Mouse (Mus musculus) cortical plate, adult 2 months (tissue): ENCODE results near the gene Pcsk7. TPM values are rescaled to one million over a fixed set of nuclear protein-coding genes. Genes with fewer than 3 reads are reported as not detected.

Experiments
- H3K27ac ChIP-seq: fragments of 200-500 bp; 2 replicates; pipeline ENCODE4 v1.5.1; 2012; ENCODE audit warnings: low read length, control low read depth, inconsistent platforms; ENCODE audit not compliant: insufficient read depth
- H3K4me1 ChIP-seq: fragments of 200-500 bp; 2 replicates; pipeline ENCODE4 v1.6.1; 2011; ENCODE audit warnings: low read length; ENCODE audit not compliant: control insufficient read depth, insufficient read depth
- H3K4me3 ChIP-seq: fragments of 200-500 bp; 2 replicates; pipeline ENCODE4 v1.5.1; 2011; ENCODE audit warnings: mild to moderate bottlenecking, low read length, control low read depth; ENCODE audit not compliant: insufficient read depth
- CTCF ChIP-seq: fragments of 200-500 bp; IDR thresholded peaks from 2 replicates; pipeline ENCODE4 v1.5.1; 2011; ENCODE audit warnings: mild to moderate bottlenecking, control low read depth, low read length; ENCODE audit not compliant: insufficient read depth; ENCODE audit errors: extremely low read depth
- POLR2A ChIP-seq: fragments of 200-500 bp; IDR thresholded peaks from 2 replicates; pipeline ENCODE4 v1.6.1; 2011; ENCODE audit warnings: mild to moderate bottlenecking, low read length, control low read depth; ENCODE audit not compliant: insufficient read depth; ENCODE audit errors: extremely low read depth
- polyA plus RNA-seq: library from polyadenylated mRNA; depleted of rRNA; stranded (reverse); fragments of >200 nt; gene quantifications from 2 replicates; pipeline ENCODE4 v1.2.3, GENCODE M21; 2012

Pcsk7 gene
- polyA plus RNA-seq, 1 experiment: 28.2 TPM

DNA sequence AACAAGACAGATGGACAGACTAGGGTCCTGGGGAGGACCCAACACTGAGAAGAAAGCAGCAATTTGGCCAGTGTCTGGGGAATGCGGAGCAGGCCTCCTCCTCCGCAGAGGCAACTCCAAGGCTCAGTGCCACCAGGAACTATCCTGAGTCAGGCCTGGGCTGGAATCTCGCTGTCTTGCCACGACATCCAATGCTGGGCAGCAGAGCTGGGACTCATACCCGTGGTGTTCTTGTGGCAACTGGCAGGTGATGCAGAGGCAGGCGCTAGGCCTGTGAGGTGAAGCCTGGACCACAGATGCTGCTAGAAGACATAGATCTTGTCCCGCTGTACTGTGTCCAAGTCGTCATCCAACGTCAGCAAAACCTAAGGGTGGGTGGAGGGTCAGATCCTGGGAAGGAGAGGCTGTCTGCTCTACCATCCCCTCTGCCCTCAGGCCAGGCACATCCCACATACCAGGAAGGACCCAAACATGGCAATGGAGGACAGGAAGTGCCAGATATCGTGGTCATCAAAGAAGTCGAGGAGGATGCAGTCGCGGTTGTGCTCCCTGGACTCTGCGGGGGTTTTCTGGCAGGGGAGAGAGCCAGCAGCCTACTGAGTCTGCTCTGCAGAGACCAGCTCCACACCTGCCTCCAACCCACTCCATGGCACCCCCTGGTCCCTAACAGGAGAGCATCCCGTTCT is 32.8 kb downstream of the Pcsk7 start:
- Histone ChIP-seq H3K4me1 (no peaks in the 10 kb centered on the region; the same call in 1 of the 2 replicates), H3K4me3 (no peak overlapping the region), H3K27ac (no peak overlapping the region)
- no peak for TF ChIP-seq CTCF

DNA sequence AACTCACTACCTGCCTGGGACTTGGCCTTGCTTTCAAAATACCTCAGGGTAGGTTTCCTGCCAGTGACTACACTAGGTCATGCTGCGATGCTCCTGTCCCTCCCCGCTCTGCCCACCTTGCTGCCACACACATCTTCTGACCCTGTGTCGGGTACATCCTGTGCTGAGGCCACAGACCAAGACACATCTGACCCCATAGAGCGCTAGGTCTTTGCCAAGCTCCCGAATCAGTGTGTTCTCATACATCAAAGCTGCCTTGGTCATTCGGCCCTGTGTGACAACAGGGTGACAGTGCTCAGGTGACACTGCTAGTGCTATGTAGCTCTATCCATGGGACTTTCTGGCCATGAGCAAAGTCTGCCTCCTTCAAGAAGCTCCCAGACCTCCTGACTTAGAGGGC is 33.5 kb downstream of the Pcsk7 start:
- Histone ChIP-seq H3K27ac (no peak overlapping the region), H3K4me3 (no peak overlapping the region), H3K4me1 (no peaks in the 10 kb centered on the region; the same call in 1 of the 2 replicates)
- no peak for TF ChIP-seq CTCF
- TF ChIP-seq POLR2A: no peak

DNA sequence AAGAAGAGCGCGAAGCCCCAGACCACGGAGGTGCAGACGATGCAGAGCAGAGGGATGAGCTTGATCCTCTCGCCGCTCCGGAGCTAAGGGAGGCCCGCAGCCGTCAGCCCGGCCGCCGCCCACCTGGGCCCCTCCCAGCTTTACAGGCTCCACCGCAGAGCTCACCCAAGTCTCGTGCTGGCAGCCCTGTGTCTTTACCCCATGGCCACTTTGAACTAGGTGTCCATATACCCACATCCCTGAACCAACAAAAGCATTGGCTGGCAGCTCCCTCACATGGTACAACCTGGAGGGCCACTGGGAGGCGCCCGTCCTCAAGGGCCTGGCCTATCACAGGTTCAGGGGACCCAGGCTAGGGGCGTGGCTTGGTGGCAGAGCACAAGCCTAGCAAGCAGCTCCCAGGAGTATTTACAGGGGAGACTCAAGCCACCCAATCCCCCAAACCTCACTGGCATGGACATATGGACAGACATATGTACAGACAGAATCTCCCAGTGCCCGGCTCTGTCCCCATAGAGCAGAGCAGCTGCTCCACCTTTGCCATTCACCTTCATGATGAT is 35.1 kb downstream of the Pcsk7 start:
- no peak for TF ChIP-seq POLR2A
- TF ChIP-seq CTCF: no peak

DNA sequence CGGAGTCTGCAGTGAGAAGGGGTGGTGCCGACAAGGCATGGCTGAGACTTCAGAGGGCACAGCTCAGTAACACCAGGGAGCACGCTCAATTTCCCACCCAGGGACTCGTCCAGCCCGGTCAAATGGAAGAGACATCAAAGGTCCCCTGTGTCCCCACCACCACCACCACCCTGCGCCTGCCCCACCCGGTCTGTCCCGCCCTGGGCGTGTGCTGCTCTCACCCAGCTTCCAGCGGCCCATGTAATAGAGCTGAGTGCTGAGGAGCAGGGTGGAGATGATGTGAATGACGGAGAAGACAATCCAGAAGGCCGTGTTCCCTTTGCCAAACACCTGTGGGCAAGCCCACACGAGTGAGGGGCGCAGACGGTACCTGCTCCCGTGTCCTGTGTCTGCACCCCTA is 36.2 kb downstream of the Pcsk7 start:
- Histone ChIP-seq H3K4me1 (no peaks in the 10 kb centered on the region), H3K27ac (no peak overlapping the region), H3K4me3 (no peak overlapping the region)
- TF ChIP-seq POLR2A (no peak), CTCF (no peak)

More for the DNA sequence above, 35.1 kb downstream of the Pcsk7 start:
- Histone ChIP-seq H3K4me1 (no peaks in the 10 kb centered on the region), H3K27ac (no peak overlapping the region), H3K4me3 (no peak overlapping the region)

DNA sequence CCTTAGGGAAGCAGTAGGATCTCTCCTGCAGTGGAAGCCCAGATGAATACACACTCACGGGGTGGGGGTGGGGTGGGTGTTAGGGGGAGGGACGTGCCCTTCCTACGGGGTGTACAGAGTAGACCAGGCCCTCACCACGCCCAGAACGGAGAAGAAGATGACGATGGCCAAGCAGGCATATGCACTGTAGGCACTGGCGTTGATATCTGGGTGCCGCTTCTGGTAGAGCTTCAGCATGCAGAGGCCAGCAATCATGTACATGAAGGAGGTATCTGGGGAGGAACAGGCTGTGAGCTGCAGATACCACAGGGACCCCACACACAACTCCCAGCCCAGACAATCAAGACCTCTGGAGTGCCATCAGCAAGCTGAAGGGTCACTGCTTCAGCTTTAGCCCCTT is 36.6 kb downstream of the Pcsk7 start:
- Histone ChIP-seq H3K4me3 (no peak overlapping the region), H3K4me1 (no peaks in the 10 kb centered on the region), H3K27ac (no peak overlapping the region)
- TF ChIP-seq POLR2A (no peak), CTCF (no peak)

DNA sequence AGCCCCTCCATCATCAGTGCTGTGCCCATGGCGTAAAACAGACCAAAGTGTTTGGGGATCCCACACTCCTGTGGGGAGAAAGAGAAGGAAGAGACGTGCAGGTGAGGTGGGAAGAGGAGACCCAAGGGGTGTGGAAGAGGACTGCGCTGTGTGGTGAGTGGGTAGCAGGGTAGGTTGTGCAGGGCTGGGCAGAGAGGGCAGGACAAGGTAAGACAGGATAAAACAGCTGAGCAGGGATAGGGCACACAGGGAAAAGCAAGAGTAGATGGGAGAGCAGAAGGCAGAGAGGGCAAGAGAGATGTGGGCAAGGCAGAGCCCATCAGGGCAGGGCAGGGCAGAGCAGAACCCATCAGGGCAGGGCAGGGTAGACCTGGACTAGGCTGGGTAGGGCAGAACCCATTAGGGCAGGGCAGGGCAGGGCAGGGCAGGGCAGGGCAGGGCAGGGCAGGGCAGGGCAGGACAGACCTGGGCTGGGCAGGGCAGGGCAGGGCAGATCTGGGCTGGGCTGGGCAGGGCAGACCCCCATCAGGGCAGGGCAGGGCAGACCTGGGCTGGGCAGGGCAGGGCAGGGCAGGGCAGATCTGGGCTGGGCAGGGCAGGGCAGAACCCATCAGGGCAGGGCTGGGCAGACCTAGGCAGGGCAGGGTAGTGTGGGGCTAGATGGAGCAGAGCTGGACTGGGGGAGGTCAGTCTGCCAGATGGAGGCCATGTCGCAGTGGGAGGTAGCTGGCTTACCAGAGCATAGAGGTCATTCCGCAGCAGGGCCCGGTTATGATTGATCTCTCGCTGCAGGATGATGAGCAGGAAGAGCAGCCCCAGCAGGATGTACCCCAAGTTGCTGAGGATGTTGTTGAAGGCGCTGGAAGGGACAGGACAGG is 37.6 kb downstream of the Pcsk7 start:
- TF ChIP-seq POLR2A (no peak), CTCF (no peak)
- no peak overlapping the region for H3K27ac ChIP-seq

DNA sequence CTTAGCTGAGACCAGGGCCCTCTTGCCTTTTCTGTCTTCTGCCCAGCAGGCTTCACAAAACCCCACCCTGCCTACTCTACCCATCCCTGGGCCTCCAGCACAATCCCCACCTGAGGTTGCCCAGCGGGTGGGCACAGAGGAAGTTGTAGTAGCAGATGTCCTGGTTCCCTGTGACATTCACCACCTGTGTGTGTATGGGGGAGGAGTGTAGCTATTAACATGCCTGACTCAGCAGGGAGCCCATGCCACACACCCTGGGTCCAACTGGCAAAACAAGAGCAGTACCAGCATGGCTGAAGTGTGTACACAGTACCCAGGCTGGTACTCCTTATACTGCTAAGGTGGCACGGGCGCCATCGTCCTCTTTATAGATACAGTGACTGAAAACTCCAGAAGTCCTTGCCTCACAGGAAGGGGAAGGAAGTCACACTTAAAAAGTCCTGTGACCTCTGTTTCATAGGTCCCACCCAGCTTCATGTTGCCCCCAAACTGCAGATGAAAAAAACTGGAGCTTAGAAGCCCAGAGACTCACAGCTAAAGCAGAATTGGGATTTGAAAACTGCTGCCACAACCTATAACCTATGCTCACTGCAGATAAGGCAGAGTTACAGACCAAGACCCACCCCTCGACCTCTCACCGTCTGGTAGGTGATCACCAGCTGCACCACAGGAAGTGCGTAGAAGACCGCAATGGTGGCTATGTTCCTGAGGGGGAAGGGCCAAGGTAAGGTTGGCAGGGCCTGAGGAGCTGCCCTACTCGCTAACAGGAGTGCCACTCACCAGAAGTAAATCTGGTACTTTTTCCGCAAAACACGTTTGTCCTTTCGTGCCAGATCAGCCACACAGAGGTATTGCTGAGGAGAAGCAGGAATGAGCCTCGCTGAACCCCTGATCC is 38.5 kb downstream of the Pcsk7 start:
- no peaks in the 10 kb centered on the region for H3K4me1 ChIP-seq
- H3K4me3 ChIP-seq: no peak overlapping the region
- no peak for TF ChIP-seq CTCF
- TF ChIP-seq POLR2A: no peak
- H3K27ac ChIP-seq: no peak overlapping the region

More for the DNA sequence above, 37.6 kb downstream of the Pcsk7 start:
- Histone ChIP-seq H3K4me1 (no peaks in the 10 kb centered on the region), H3K4me3 (no peak overlapping the region)

DNA sequence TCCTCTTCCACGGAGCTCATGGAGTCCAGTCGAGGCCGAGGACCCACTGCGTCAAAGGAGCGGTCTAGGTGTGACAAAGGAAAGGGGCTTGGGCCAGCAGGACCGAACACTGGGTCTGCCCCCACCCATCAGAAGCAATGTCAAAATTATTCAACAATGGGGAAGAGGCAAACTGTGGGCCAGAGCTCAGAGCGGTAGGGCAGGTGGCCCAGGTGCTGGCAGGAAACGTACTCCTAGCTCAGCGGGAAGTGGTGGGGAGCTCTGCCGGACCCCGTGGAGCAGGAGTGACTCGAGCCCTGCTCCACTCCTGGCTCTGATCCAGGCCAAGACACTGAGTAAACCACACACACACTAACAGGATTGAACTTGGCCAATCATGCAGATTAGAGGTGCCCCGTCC is 39.4 kb downstream of the Pcsk7 start:
- H3K4me1 ChIP-seq: no peaks in the 10 kb centered on the region
- no peak overlapping the region for H3K27ac ChIP-seq
- TF ChIP-seq POLR2A (no peak), CTCF (no peak)
- no peak overlapping the region for H3K4me3 ChIP-seq

DNA sequence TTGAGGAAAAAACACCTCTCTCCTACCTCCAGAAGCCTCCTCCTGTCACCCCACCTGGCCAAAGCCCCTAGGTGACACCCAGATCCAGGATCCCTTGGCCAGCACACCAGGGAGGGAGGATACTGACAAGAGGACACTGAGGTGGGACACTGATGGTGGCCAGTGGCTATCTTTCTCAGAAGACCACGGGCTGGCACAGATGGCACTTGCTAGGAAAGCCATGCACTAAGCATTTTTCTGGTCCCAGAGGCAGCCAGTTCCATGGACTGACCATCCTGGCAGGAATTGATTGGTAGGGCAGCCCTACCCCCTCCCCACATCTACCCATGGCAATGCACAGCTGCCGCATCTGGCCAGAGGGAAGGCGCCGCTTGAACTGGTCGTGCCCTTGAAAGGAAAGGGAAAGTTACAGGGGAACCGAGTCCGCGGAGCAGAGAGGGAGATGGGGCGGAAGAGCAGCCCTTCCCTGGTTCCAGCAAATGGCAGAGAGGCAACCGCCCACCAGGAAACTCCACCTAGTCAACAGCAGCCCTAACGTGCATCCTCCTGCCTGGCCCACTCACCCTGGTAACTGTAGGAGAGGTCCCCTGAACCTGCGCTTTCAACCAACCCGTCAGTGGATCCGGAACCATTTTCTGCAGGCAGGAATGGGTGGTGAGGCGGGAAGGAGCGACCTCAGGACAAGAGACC is 40.0 kb downstream of the Pcsk7 start:
- no peak overlapping the region for H3K4me3 ChIP-seq
- no peak for TF ChIP-seq POLR2A
- no peak for TF ChIP-seq CTCF
- H3K4me1 ChIP-seq: no peaks in the 10 kb centered on the region
- H3K27ac ChIP-seq: no peak overlapping the region
